Mouse (Mus musculus) heart, postnatal 0 days (tissue): Measurements from ENCODE around the gene Clpp. TPM values are rescaled to one million over a fixed set of nuclear protein-coding genes. Genes with fewer than 3 reads are reported as not detected.

ENCODE experiments used
- ATAC-seq: fragments of 200-750 bp; cut with Nextera tagmentation; 2 replicates; pipeline ENCODE4 v1.8.0; 2017; ENCODE audit warnings: low read depth, moderate number of reproducible peaks, moderate library complexity; ENCODE audit not compliant: insufficient read depth
- DNase-seq: peaks from one replicate; pipeline ENCODE4 v3.0.0-alpha.2; 2016; ENCODE audit warnings: low spot score
- H3K27ac ChIP-seq: fragments of 300-500 bp; sonication (generic); 2 replicates; pipeline ENCODE4 v1.5.1; 2014; ENCODE audit warnings: low read depth, mild to moderate bottlenecking
- H3K27me3 ChIP-seq: fragments of 300-500 bp; sonication (generic); 2 replicates; pipeline ENCODE4 v1.6.1; 2014; ENCODE audit warnings: low read length, mixed read lengths; ENCODE audit not compliant: control insufficient read depth, insufficient read depth
- H3K36me3 ChIP-seq: fragments of 300-500 bp; sonication (generic); replicated peaks from 2 replicates; pipeline ENCODE4 v1.6.1; 2014; ENCODE audit warnings: low read length, mixed read lengths; ENCODE audit not compliant: control insufficient read depth, insufficient read depth
- H3K4me1 ChIP-seq: fragments of 300-500 bp; sonication (generic); 2 replicates; pipeline ENCODE4 v1.6.1; 2014; ENCODE audit warnings: antibody characterized with exemption; ENCODE audit not compliant: control insufficient read depth, insufficient read depth
- H3K4me2 ChIP-seq: fragments of 300-500 bp; sonication (generic); 2 replicates; pipeline ENCODE4 v1.6.1; 2014; ENCODE audit warnings: low read depth, mild to moderate bottlenecking, low read length, moderate library complexity
- H3K4me3 ChIP-seq: fragments of 300-500 bp; sonication (generic); 2 replicates; pipeline ENCODE4 v1.5.1; 2014; ENCODE audit warnings: low read depth, low read length
- H3K9ac ChIP-seq: fragments of 300-500 bp; sonication (generic); replicated peaks from 2 replicates; pipeline ENCODE4 v1.6.1; 2014; ENCODE audit warnings: low read depth, low read length, mixed read lengths
- H3K9me3 ChIP-seq: fragments of 300-500 bp; sonication (generic); replicated peaks from 2 replicates; pipeline ENCODE4 v1.6.1; 2016; ENCODE audit warnings: low read length; ENCODE audit not compliant: control insufficient read depth
- CTCF ChIP-seq: IDR thresholded peaks from 2 replicates; pipeline ENCODE4 v1.5.1; 2016; ENCODE audit warnings: antibody characterized with exemption, control low read depth, low read depth
- EP300 ChIP-seq: IDR thresholded peaks from 2 replicates; pipeline ENCODE4 v1.6.1; 2016; ENCODE audit warnings: antibody characterized with exemption, low read depth
- WGBS: fragments of 180-500 bp; shearing (Covaris S2); extraction: QIAGEN DNeasy Blood & Tissue Kit; methylation state at CpG from one replicate; pipeline ENCODE4 v1.1.7; 2014; 5-methylcytosine and 5-hydroxymethylcytosine counted together
- polyA plus RNA-seq: library from polyadenylated mRNA; unstranded; fragments of >200 nt; fragmentation: Nextera tagmentation; extraction: Ambion mirVana; gene quantifications from 2 replicates; pipeline ENCODE4 v1.2.1, GENCODE M21; 2015
- total RNA-seq: library from RNA; depleted of rRNA; stranded (reverse); fragments of >200 nt; gene quantifications from 2 replicates; pipeline ENCODE4 v1.2.3, GENCODE M21; 2014; ENCODE audit warnings: low replicate concordance

The Clpp gene
- total and polyA plus RNA-seq, 2 experiments from 2014 or later, result 124 to 186 TPM

- TF ChIP-seq EP300 (no peak), CTCF (no peak)
- H3K4me1 ChIP-seq, result no peaks in the 10 kb centered on the region
- no peak overlapping the region for H3K27ac ChIP-seq
- no peak overlapping the region for H3K4me3 ChIP-seq
- DNase-seq, result no peak
- peaks cover 48% of the 10 kb centered on the region for H3K36me3 ChIP-seq
- WGBS, result 83% methylated on average over 5 of the region's 5 CpGs
- no peaks in the 10 kb centered on the region for H3K9me3 ChIP-seq
- no peak for ATAC-seq
- no peak overlapping the region for H3K4me2 ChIP-seq
- no peak overlapping the region for H3K9ac ChIP-seq
- no peaks in the 10 kb centered on the region for H3K27me3 ChIP-seq
These were observed 30.9 kb downstream of the Clpp start for GRCm38 (mm10) chr17:57020960-57021359.

- Histone ChIP-seq H3K4me3 (no peak overlapping the region), H3K36me3 (peaks cover 62% of the 10 kb centered on the region)
- WGBS, result 88% methylated on average over 4 of the region's 4 CpGs
These were observed 37.4 kb downstream of the Clpp start for GRCm38 (mm10) chr17:57027471-57027870.

GRCm38 (mm10) chr17:57029691-57030090 lies 39.6 kb downstream of the Clpp start:
- ATAC-seq (no peak), DNase-seq (peak; percentile 16)
- Histone ChIP-seq H3K27me3 (no peaks in the 10 kb centered on the region), H3K27ac (no peak overlapping the region; the same call in 1 of the 2 replicates), H3K4me1 (peaks cover 19% of the 10 kb centered on the region), H3K9ac (peak overlapping the region; percentile 100; the same call in 1 of the 2 replicates), H3K36me3 (peaks cover 40% of the 10 kb centered on the region), H3K4me2 (peak overlapping the region; percentile 94), H3K4me3 (peak overlapping the region; percentile 86), H3K9me3 (no peaks in the 10 kb centered on the region)
- no peak for TF ChIP-seq EP300
- no peak for TF ChIP-seq CTCF
- 23% methylated on average over 8 of the region's 8 CpGs for WGBS

More at GRCm38 (mm10) chr17:57027471-57027870, 37.4 kb downstream of the Clpp start:
- Histone ChIP-seq H3K4me1 (peaks cover 18% of the 10 kb centered on the region), H3K27ac (no peak overlapping the region), H3K9me3 (no peaks in the 10 kb centered on the region), H3K4me2 (no peak overlapping the region), H3K27me3 (no peaks in the 10 kb centered on the region), H3K9ac (no peak overlapping the region)
- no peak for DNase-seq
- no peak for TF ChIP-seq EP300
- no peak for TF ChIP-seq CTCF
- ATAC-seq, result no peak

GRCm38 (mm10) chr17:57030931-57031660 lies 41.0 kb downstream of the Clpp start, which contains the start of gene Khsrp:
Gene Khsrp (minus strand): TSS chr17:57031522.
- DNase-seq, result peak; percentile 12

GRCm38 (mm10) chr17:57031661-57032420 lies 41.7 kb downstream of the Clpp start:
- H3K27me3 ChIP-seq, result no peaks in the 10 kb centered on the region
- H3K4me3 ChIP-seq, result peak overlapping the region; percentile 36
- H3K27ac ChIP-seq, result peak overlapping the region; percentile 89
- H3K9me3 ChIP-seq, result no peaks in the 10 kb centered on the region
- H3K4me2 ChIP-seq, result peak overlapping the region; percentile 62
- under 1% methylated on average over 38 of the region's 38 CpGs for WGBS
- peaks cover 19% of the 10 kb centered on the region for H3K4me1 ChIP-seq
- H3K36me3 ChIP-seq, result peaks cover 19% of the 10 kb centered on the region
- no peak for TF ChIP-seq CTCF
- no peak for TF ChIP-seq EP300
- H3K9ac ChIP-seq, result peak overlapping the region; percentile 40; the same call in 1 of the 2 replicates
- peak; percentile 95 for ATAC-seq
- peak; percentile 100 for DNase-seq

More at GRCm38 (mm10) chr17:57030931-57031660, 41.0 kb downstream of the Clpp start, which contains the start of gene Khsrp:
- Histone ChIP-seq H3K9me3 (no peaks in the 10 kb centered on the region), H3K4me1 (peaks cover 19% of the 10 kb centered on the region), H3K4me3 (peak within 1 kb of the TSS; percentile 86), H3K9ac (peak within 1 kb of the TSS; percentile 100), H3K36me3 (peaks cover 26% of the 10 kb centered on the region), H3K4me2 (peak within 1 kb of the TSS; percentile 94), H3K27ac (peak within 1 kb of the TSS; percentile 94), H3K27me3 (no peaks in the 10 kb centered on the region)
- no peak for ATAC-seq
- no peak for TF ChIP-seq CTCF
- TF ChIP-seq EP300, result no peak
- WGBS, result under 1% methylated on average over 68 of the region's 99 CpGs
